Mouse (Mus musculus): ENCODE measurements around the gene Mettl14. TPM values are rescaled to one million over a fixed set of nuclear protein-coding genes. Genes with fewer than 3 reads are reported as not detected.
A peak's percentile ranks its signal among the peaks of the same experiment; 100 is the strongest.

Mettl14 gene
- polyA plus RNA-seq, 1 experiment from 2014 or later, result 17.6 TPM

DNA sequence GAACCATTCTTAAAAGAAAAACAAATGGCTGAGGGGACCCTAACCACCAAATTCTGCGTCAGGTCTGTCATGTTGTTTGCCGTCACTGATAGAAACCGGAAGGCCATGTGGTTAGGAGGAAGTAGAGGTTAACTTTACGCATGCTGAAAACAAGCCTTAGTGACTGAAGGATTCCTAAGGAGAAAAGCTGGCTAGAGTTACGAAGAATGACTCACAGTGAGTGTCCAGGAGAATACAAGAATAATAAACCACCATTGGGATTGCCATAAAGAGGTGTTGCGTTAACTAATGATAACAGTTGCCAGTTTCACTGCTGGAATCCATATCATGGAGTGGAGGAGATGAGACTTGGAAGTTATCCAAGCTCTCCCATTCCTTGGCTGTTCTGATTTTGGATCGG lies 51.0 kb downstream of the Mettl14 start:
- no peak overlapping the region for H3K9ac ChIP-seq (ENCODE audit: low read length)
- DNase-seq (ENCODE audit: low spot score) (peak; percentile 30), ATAC-seq (no peak)
- no peak overlapping the region for H3K4me2 ChIP-seq (ENCODE audit: low read length)
- H3K36me3 ChIP-seq (ENCODE audit: control insufficient read depth, insufficient read depth, low read length), result no peaks in the 10 kb centered on the region
- H3K4me3 ChIP-seq (ENCODE audit: low read depth, low read length), result no peak overlapping the region
- H3K27ac ChIP-seq (ENCODE audit: low read depth, low read length), result no peak overlapping the region
- no peaks in the 10 kb centered on the region for H3K9me3 ChIP-seq (replicated peaks; ENCODE audit: control insufficient read depth, low read length)
- WGBS, result 86% methylated on average over 7 of the region's 7 CpGs
- H3K27me3 ChIP-seq (replicated peaks; ENCODE audit: control insufficient read depth, insufficient read depth, low read length), result no peaks in the 10 kb centered on the region
- H3K4me1 ChIP-seq (ENCODE audit: control insufficient read depth, insufficient read depth, low read length), result 0 out of 2 replicates have a peak, but pooled peaks cover 2% of the 10 kb centered on the region

DNA sequence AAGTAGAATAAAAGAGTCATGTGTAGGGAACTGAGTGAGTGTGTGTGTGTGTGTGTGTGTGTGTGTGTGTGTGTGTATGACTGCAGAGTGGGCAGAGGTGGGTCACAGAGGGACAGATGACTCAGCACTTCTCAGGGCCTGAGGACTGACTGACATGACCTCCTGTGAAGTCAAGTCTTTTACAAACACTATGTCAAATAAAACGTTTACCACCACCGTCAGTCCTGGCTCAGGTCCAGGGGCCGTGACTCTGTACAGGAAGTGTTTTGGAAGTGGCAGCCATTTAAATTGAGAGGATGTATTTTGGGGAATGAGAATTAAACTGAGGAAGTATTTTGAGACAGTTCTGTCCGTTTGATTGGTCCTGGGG lies 52.9 kb downstream of the Mettl14 start:
- Histone ChIP-seq H3K27ac (ENCODE audit: low read depth, low read length) (no peak overlapping the region), H3K9me3 (replicated peaks; ENCODE audit: control insufficient read depth, low read length) (no peaks in the 10 kb centered on the region), H3K27me3 (replicated peaks; ENCODE audit: control insufficient read depth, insufficient read depth, low read length) (no peaks in the 10 kb centered on the region), H3K36me3 (ENCODE audit: control insufficient read depth, insufficient read depth, low read length) (no peaks in the 10 kb centered on the region), H3K4me2 (ENCODE audit: low read length) (no peak overlapping the region), H3K4me1 (ENCODE audit: control insufficient read depth, insufficient read depth, low read length) (0 out of 2 replicates have a peak, but pooled peaks cover 2% of the 10 kb centered on the region), H3K9ac (ENCODE audit: low read length) (no peak overlapping the region), H3K4me3 (ENCODE audit: low read depth, low read length) (no peak overlapping the region)
- no peak for ATAC-seq
- 59% methylated on average over 4 of the region's 4 CpGs for WGBS
- DNase-seq (ENCODE audit: low spot score), result no peak

DNA sequence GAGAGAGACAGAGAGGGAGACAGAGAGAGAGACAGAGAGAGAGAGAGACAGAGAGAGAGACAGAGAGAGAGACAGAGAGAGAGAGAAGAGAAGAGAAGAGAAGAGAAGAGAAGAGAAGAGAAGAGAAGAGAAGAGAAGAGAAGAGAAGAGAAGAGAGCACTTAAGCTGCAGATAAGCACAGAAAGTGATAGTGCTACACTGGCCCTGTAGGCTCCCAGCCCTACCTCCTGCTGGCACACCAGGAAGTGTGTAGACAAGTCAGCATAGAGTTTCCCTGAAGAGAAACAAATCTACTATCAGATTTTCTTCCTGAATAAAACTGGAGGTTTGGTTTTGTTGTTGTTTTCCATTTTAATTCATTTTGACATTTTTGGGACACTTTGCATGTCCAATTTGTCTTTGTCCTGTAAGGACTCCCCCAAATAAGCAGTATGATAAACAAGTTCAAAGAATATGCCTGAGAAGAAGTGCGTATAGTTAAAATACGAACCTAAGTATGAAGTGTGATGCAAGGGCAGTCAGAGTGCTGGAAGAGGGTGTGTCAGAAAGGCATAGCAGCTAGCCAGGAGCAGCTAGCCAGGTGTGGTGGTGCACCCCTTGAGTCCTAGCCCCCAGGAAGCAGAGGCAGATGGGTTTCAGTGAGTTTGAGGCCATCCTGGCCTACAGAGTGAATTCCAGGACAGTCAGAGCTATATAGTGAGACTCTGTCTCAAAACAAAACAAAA lies 53.4 kb downstream of the Mettl14 start:
- Histone ChIP-seq H3K27ac (ENCODE audit: low read depth, low read length) (no peak overlapping the region), H3K4me3 (ENCODE audit: low read depth, low read length) (no peak overlapping the region), H3K4me2 (ENCODE audit: low read length) (no peak overlapping the region), H3K27me3 (replicated peaks; ENCODE audit: control insufficient read depth, insufficient read depth, low read length) (no peaks in the 10 kb centered on the region), H3K36me3 (ENCODE audit: control insufficient read depth, insufficient read depth, low read length) (no peaks in the 10 kb centered on the region), H3K9ac (ENCODE audit: low read length) (no peak overlapping the region), H3K9me3 (replicated peaks; ENCODE audit: control insufficient read depth, low read length) (no peaks in the 10 kb centered on the region), H3K4me1 (ENCODE audit: control insufficient read depth, insufficient read depth, low read length) (0 out of 2 replicates have a peak, but pooled peaks cover 2% of the 10 kb centered on the region)
- ATAC-seq (no peak), DNase-seq (ENCODE audit: low spot score) (no peak)
- 87% methylated on average over 2 of the region's 2 CpGs for WGBS

DNA sequence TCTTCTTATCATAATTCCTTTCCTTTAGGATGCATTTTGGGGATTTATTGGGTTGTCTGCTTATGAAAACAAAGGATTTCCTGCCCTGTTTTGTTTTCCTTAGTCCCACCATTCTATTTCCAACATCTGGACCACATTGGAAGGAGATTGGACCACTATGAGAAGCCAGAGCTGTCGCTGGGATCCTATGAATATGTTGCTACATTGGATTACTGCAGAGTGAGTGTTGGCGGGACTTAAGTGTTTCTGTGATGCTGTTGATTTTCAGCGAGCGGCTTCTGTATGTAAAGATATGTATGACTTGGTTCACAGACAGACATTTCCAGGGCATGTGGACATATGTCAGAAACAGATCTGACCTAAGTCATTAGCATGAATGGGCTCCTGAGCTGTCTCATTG lies 55.7 kb downstream of the Mettl14 start:
- ATAC-seq, result no peak
- no peak overlapping the region for H3K27ac ChIP-seq (ENCODE audit: low read depth, low read length)
- no peak overlapping the region for H3K4me2 ChIP-seq (ENCODE audit: low read length)
- H3K9ac ChIP-seq (ENCODE audit: low read length), result no peak overlapping the region
- no peaks in the 10 kb centered on the region for H3K4me1 ChIP-seq (ENCODE audit: control insufficient read depth, insufficient read depth, low read length)
- no peaks in the 10 kb centered on the region for H3K36me3 ChIP-seq (ENCODE audit: control insufficient read depth, insufficient read depth, low read length)
- no peak for DNase-seq (ENCODE audit: low spot score)
- no peaks in the 10 kb centered on the region for H3K9me3 ChIP-seq (replicated peaks; ENCODE audit: control insufficient read depth, low read length)
- H3K27me3 ChIP-seq (replicated peaks; ENCODE audit: control insufficient read depth, insufficient read depth, low read length), result no peaks in the 10 kb centered on the region
- WGBS, result 89% methylated on average over 4 of the region's 4 CpGs
- no peak overlapping the region for H3K4me3 ChIP-seq (ENCODE audit: low read depth, low read length)

DNA sequence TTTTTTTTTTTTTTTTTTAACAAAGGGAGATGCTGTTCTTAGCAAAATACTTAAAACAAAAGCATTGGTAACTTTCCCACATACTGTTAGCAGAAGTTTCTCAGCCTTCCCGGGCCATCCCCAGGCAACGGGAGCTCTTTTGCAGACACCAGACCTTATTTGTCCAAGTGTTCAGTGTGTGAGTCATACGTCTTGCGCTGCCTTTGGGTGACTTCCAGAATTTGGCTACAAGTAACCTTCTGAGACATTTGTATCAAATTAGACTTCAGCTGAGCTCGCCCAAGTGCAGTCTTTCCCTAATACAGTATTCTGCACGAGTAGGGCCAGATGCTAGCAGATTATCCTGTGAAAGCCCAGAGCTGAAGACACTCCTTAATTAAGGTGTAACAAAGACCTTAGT lies 56.7 kb downstream of the Mettl14 start:
- H3K27ac ChIP-seq (ENCODE audit: low read depth, low read length), result no peak overlapping the region
- DNase-seq (ENCODE audit: low spot score) (peak; percentile 56), ATAC-seq (0 out of 2 replicates have a peak, but pooled peaks have one; percentile 20)
- H3K27me3 ChIP-seq (replicated peaks; ENCODE audit: control insufficient read depth, insufficient read depth, low read length), result no peaks in the 10 kb centered on the region
- no peak overlapping the region for H3K4me3 ChIP-seq (ENCODE audit: low read depth, low read length)
- 38% methylated on average over 6 of the region's 6 CpGs for WGBS
- no peak overlapping the region for H3K4me2 ChIP-seq (ENCODE audit: low read length)
- H3K36me3 ChIP-seq (ENCODE audit: control insufficient read depth, insufficient read depth, low read length), result no peaks in the 10 kb centered on the region
- H3K9me3 ChIP-seq (replicated peaks; ENCODE audit: control insufficient read depth, low read length), result no peaks in the 10 kb centered on the region
- no peak overlapping the region for H3K9ac ChIP-seq (ENCODE audit: low read length)
- H3K4me1 ChIP-seq (ENCODE audit: control insufficient read depth, insufficient read depth, low read length), result no peaks in the 10 kb centered on the region

DNA sequence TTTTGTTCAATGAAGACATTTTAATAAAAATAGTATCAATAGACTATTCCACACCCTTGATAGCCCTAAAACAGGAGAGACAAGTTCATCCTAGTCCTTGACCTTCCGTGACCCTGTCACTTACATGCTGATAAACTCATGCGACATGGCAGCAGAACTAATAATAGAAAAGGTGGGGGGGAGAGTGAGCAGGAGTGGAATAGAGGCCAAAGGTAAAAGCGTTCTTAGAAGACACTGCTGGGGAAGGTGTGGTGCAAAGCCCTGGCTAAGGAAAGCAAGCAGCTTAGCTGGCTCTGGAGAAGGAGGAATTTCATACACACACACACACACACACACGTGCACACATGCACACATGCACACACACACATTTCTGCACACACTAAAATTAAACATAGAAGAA lies 61.6 kb downstream of the Mettl14 start:
- Histone ChIP-seq H3K9ac (ENCODE audit: low read length) (no peak overlapping the region), H3K4me3 (ENCODE audit: low read depth, low read length) (no peak overlapping the region), H3K27me3 (replicated peaks; ENCODE audit: control insufficient read depth, insufficient read depth, low read length) (no peaks in the 10 kb centered on the region), H3K36me3 (ENCODE audit: control insufficient read depth, insufficient read depth, low read length) (no peaks in the 10 kb centered on the region), H3K27ac (ENCODE audit: low read depth, low read length) (no peak overlapping the region), H3K4me2 (ENCODE audit: low read length) (no peak overlapping the region), H3K4me1 (ENCODE audit: control insufficient read depth, insufficient read depth, low read length) (no peaks in the 10 kb centered on the region), H3K9me3 (replicated peaks; ENCODE audit: control insufficient read depth, low read length) (no peaks in the 10 kb centered on the region)
- 85% methylated on average over 4 of the region's 4 CpGs for WGBS
- DNase-seq (ENCODE audit: low spot score) (no peak), ATAC-seq (no peak)

DNA sequence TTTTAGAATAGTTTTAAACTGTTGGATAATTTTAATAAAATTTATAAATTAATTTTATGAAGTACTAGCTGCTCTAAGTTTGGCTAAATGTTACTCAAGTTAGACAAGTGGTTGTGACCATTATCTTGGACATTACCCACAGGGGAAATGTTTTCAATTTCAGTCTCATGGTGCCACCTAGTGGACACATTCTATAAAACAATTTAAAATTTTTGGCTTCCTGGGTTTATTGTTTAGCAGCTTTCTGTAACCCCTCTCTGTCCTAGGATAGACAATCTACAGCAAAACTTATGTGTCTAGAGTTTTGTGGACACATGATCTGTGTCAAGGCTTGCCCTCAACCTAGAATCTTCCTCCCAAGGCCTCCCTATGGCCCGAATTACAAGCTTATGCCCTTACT lies 63.8 kb downstream of the Mettl14 start:
- no peak overlapping the region for H3K4me3 ChIP-seq (ENCODE audit: low read depth, low read length)
- 29% methylated on average over 1 of the region's 1 CpGs for WGBS
- no peak overlapping the region for H3K27ac ChIP-seq (ENCODE audit: low read depth, low read length)
- no peaks in the 10 kb centered on the region for H3K4me1 ChIP-seq (ENCODE audit: control insufficient read depth, insufficient read depth, low read length)
- H3K27me3 ChIP-seq (replicated peaks; ENCODE audit: control insufficient read depth, insufficient read depth, low read length), result no peaks in the 10 kb centered on the region
- H3K4me2 ChIP-seq (ENCODE audit: low read length), result no peak overlapping the region
- ATAC-seq (peak; percentile 54), DNase-seq (ENCODE audit: low spot score) (peak; percentile 80)
- H3K9ac ChIP-seq (ENCODE audit: low read length), result no peak overlapping the region
- no peaks in the 10 kb centered on the region for H3K9me3 ChIP-seq (replicated peaks; ENCODE audit: control insufficient read depth, low read length)
- no peaks in the 10 kb centered on the region for H3K36me3 ChIP-seq (ENCODE audit: control insufficient read depth, insufficient read depth, low read length)

DNA sequence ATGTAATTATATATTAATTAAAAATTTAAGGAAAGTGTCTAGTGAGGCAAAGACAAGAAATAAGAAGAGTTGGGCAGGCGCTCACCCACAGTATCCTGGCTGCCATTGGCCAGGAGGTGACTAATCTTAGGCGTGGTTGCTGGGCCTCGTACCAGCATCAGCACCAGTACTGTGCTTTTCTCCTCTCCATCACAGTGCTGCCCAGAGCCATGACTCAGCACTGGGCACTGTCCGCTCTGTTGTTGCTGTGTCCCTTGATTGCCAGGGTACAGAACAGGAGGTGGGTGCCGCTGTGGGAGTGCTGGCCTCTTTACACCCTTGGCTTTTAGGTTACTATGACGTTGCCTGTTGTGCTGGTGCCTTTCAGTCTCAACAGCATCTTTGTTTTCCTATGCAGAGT lies 64.3 kb downstream of the Mettl14 start:
- Histone ChIP-seq H3K27me3 (replicated peaks; ENCODE audit: control insufficient read depth, insufficient read depth, low read length) (no peaks in the 10 kb centered on the region), H3K27ac (ENCODE audit: low read depth, low read length) (no peak overlapping the region), H3K4me3 (ENCODE audit: low read depth, low read length) (no peak overlapping the region), H3K9me3 (replicated peaks; ENCODE audit: control insufficient read depth, low read length) (no peaks in the 10 kb centered on the region), H3K4me1 (ENCODE audit: control insufficient read depth, insufficient read depth, low read length) (no peaks in the 10 kb centered on the region), H3K36me3 (ENCODE audit: control insufficient read depth, insufficient read depth, low read length) (no peaks in the 10 kb centered on the region), H3K9ac (ENCODE audit: low read length) (no peak overlapping the region), H3K4me2 (ENCODE audit: low read length) (no peak overlapping the region)
- WGBS, result 86% methylated on average over 6 of the region's 6 CpGs
- ATAC-seq, result peak; percentile 58; the same call in 1 of the 2 replicates
- DNase-seq (ENCODE audit: low spot score), result no peak

DNA sequence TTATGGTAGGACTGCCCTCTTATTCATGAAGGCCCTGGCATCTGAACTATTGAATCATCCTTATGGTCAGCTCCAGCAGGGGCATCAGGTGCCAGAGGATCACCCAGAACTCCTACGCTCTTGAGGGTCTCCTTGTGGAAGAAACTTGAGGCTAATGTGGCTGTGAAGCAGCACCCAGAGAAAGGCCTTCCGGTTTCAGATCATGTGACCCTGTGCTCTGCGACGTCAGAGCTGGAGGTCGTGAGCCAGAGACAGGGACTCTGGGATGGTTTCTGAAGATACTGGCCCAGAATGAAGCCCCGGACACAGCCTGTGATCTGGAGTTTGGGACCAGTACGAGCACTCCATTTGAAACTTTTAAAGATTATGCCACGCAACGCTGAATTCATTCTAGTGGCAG lies 65.6 kb downstream of the Mettl14 start:
- Histone ChIP-seq H3K4me3 (ENCODE audit: low read depth, low read length) (no peak overlapping the region), H3K9me3 (replicated peaks; ENCODE audit: control insufficient read depth, low read length) (no peaks in the 10 kb centered on the region)
- no peak for ATAC-seq

More for the DNA sequence above, 65.6 kb downstream of the Mettl14 start:
- no peak overlapping the region for H3K9ac ChIP-seq (ENCODE audit: low read length)
- H3K4me1 ChIP-seq (ENCODE audit: control insufficient read depth, insufficient read depth, low read length), result no peaks in the 10 kb centered on the region
- H3K27me3 ChIP-seq (replicated peaks; ENCODE audit: control insufficient read depth, insufficient read depth, low read length), result no peaks in the 10 kb centered on the region
- H3K4me2 ChIP-seq (ENCODE audit: low read length), result no peak overlapping the region
- no peaks in the 10 kb centered on the region for H3K36me3 ChIP-seq (ENCODE audit: control insufficient read depth, insufficient read depth, low read length)
- H3K27ac ChIP-seq (ENCODE audit: low read depth, low read length), result no peak overlapping the region
- no peak for DNase-seq (ENCODE audit: low spot score)
- WGBS, result 80% methylated on average over 9 of the region's 9 CpGs
